Mouse (Mus musculus): ENCODE results near the gene Asb2.

- TF ChIP-seq CTCF (conservative IDR thresholded peaks at IDR 0.05 in 1 of 2, IDR thresholded peaks at IDR 0.05 in 1 of 2; ENCODE audit: low read depth in 2 of 2, low read length in 2 of 2) (no peak), E2F4 (IDR thresholded peaks at IDR 0.05; ENCODE audit: insufficient replicate concordance, low read depth, low read length) (no peak), ZC3H11A (IDR thresholded peaks at IDR 0.05; ENCODE audit: low read depth, low read length) (no peak), SIN3A (IDR thresholded peaks at IDR 0.05; ENCODE audit: low read length) (no peak), TBP (conservative IDR thresholded peaks at IDR 0.05; ENCODE audit: low read depth, low read length) (no peak), GABPA (IDR thresholded peaks at IDR 0.05; ENCODE audit: insufficient replicate concordance, low read depth, low read length) (no peak), POLR2A (IDR thresholded peaks at IDR 0.05; ENCODE audit: low read depth, low read length) (no peak), NELFE (IDR thresholded peaks at IDR 0.05; ENCODE audit: low read depth, low read length) (no peak), ZKSCAN1 (IDR thresholded peaks at IDR 0.05; ENCODE audit: borderline replicate concordance, low read depth, low read length) (no peak), MAZ (IDR thresholded peaks at IDR 0.05; ENCODE audit: low read depth, low read length) (no peak), EP300 (IDR thresholded peaks at IDR 0.05; ENCODE audit: low read length) (no peak)
Observed at GRCm38 (mm10) chr12:103393528-103393927, 37.7 kb upstream of the Asb2 start.
